Mouse (Mus musculus) lung, adult 18-20 months (tissue): Measurements from ENCODE around the gene Sox13.

ENCODE experiments used
- DNase-seq, 2 experiments: peaks; one replicate each; pipeline ENCODE4 v3.0.0; 2022; ENCODE audit warnings: mixed read lengths in 2 of 2

Gene Sox13

GRCm38 (mm10) chr1:133424547-133425140 lies 467 bp upstream of the Sox13 start:
- no peak for DNase-seq

GRCm38 (mm10) chr1:133423166-133423542 lies 1.0 kb downstream of the Sox13 start:
- peak in 1 of 2 experiments; percentile 26 for DNase-seq

GRCm38 (mm10) chr1:133422615-133423161 lies 1.5 kb downstream of the Sox13 start:
- DNase-seq: peak; percentile 73 to 79

- DNase-seq: peak in 1 of 2 experiments; percentile 17
Observed at GRCm38 (mm10) chr1:133421975-133422570, 2.1 kb downstream of the Sox13 start.

- DNase-seq: no peak
Observed at GRCm38 (mm10) chr1:133421061-133421460, 3.1 kb downstream of the Sox13 start.

DNA sequence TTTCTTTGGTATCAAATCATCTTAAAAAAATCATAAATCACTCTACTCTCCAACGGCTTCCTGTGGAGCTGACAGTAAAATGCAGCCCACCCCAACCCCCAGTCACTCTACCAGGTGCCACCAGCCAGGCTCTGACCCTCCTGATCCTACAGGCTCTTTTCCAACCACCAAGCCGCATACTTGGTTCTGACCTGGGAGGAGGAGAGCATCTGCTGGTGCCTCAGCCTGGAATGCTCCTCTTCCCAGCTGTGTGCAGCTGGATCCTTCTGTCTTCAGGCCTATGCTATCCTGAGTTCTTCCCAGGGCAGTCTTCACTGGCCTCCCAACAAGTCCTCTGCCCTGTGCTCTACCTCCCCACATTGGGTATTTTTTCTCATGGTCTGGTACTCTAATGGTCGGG lies 3.7 kb downstream of the Sox13 start:
- peak in 1 of 2 experiments; percentile 26 for DNase-seq

- no peak for DNase-seq
Observed at GRCm38 (mm10) chr1:133419178-133419834, 4.9 kb downstream of the Sox13 start.

- peak; percentile 91 to 95 for DNase-seq
Observed at GRCm38 (mm10) chr1:133418164-133418800, 5.9 kb downstream of the Sox13 start.

GRCm38 (mm10) chr1:133417539-133417938 lies 6.6 kb downstream of the Sox13 start:
- no peak for DNase-seq

GRCm38 (mm10) chr1:133417113-133417512 lies 7.1 kb downstream of the Sox13 start:
- DNase-seq: no peak

DNA sequence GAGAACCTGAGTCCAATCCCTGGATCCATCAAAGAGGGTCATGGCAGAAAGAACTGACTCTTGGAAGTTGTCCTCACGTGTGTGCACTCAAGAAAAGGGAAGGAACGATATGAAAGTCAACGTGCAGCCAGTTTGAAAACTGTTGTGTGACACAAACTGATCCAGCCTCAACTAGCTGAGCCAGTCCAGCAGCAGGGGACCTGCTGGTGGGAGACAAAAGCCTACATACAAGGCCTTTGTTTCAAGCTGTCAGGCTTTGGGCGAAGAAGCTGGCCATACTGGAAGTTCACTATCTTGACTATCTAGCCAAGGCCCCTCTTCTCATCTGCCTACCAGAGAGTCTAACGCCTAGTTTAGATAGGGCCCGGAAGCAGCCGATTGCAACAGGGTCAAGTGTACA lies 7.7 kb downstream of the Sox13 start:
- DNase-seq: no peak

DNA sequence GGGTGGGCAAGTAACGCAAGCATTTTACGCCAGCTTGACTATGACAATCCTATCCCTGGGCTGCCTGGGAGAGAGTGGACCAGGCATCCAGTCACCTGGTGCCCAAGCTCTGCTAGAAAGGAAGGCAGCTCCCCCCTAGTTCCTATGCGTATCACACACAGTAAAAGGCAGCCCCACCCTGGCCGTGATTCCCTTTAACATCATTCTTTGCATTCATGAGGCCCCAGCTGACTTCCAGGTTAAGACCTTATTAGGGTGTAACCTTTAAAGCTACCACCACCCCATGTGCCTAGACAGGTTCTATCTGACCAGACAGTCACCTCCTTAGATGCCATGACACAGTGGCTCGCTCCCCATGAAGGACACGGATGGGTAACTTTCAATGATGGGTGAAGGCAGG lies 8.7 kb downstream of the Sox13 start:
- no peak for DNase-seq

GRCm38 (mm10) chr1:133415086-133415485 lies 9.1 kb downstream of the Sox13 start:
- no peak for DNase-seq

DNA sequence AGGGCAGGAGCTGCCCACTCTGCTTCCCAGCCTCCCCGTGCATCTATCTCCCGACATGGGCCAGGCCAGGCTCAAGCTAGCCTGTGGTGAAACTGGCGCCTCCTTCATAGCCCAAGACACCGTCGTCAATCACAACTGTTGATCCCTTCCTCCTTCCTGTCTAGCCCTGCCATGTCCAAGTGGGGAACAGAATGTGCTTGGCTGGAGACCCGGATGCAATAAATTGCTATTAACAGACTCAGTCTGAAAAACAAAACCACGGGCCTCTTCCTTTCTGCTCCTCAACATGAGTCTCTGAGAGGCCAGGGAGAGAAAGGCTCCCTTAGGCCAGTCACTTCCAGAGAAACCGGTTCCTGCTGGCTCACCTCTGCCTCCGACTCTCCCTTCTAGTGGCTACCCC lies 11.2 kb downstream of the Sox13 start:
- peak; percentile 67 to 81 for DNase-seq

DNA sequence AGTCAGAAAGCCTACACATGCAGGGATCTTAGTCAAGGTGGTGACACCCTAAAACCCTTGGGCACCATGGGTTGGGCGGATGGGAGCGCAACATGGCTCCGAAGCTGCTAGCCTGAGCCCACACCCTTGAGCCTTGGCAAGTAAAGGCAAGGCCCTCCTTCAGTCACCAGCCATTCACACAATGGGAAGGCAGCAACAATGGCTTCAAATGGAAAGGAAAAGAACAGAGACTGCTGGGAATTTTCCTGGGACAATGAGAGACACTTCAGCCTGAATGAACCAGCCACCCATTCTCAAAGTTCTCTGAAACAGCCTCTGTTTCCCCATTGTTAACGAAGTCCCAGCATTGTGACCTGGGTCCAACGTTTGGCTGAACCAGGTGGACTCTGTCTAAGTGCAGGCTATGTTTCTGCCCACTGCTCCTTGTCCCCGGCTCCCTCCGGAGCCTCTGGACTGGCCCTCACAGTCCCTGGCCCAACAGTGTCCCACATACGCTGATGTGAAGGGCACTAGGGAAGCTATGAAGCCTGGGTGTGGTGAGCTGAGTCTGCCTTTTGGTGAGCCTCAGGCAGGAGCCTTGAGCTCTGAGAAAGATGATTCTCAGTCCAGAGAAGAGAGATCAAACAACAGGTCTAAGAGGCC lies 12.6 kb downstream of the Sox13 start:
- DNase-seq: peak in 1 of 2 experiments; percentile 3

GRCm38 (mm10) chr1:133409786-133410185 lies 14.4 kb downstream of the Sox13 start:
- peak in 1 of 2 experiments; percentile 2 for DNase-seq

DNA sequence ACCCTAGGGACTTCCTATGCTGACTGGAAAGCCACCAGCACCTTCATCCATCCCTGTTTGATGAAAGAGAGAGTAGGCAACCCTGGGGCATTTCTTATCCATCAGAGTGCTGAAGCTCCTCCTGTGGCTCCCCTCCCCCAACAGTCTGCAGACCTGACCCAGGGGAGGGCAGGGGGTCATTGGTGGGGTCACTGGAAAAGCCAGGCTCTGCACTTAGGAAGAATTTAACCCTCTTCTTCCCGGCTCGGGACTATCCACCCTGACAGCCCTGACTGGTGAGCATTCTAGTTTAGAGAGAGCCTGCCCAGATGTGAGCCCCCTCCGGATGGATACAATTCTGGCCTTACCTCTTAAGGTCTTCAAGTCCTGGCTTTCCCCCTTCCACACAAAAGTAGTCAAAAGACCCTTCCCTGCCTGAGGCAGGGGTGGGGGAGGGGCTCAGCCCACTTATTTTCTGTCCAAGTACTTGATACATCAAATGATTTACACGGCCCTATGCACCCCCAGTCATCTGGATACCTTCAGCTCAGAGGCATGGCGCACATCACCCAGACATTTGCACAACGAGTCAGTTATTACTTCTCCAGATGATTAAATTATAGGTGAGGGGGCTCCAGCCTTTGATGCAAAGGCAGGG lies 15.2 kb downstream of the Sox13 start:
- peak in 1 of 2 experiments; percentile 3 for DNase-seq

GRCm38 (mm10) chr1:133408321-133408720 lies 15.9 kb downstream of the Sox13 start:
- no peak for DNase-seq

DNA sequence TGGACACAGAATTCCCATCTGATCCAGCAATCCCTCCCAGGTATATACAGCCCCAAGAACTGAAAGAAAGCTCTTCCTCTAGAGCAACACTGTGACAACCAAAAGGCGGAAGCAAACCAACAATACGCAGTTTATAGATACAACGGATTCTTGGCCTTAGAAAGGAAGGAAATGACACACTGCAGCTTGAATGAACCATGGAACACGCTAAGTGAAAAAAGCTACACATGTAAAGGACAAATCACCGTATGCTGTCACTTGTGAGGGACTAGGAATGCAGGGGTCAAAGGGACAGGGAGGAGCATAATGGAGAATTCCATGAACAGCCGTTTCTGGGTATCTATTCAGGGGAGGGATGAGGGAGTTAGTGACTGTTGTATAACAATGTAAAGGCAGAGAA lies 16.7 kb downstream of the Sox13 start:
- no peak for DNase-seq

DNA sequence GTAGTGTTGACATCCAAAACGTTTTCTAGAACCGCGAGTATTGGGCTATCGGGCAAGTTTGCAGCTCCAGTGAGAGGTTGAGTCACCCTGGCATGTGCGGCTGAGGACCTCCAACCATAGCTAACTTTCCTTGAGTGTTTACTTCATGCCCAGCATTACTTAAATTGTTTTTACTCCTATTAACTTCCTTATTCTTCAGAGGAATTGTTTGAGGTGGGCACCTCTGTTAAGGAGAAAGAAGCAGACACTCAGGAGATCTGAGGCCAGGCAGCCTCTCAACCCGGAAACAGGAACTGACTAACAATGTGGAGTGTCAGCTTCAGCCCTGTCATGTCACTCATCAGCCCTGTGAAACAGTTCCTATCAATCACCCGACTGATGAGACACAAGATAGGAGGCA lies 17.6 kb downstream of the Sox13 start:
- DNase-seq: no peak

GRCm38 (mm10) chr1:133404005-133404404 lies 20.2 kb downstream of the Sox13 start:
- no peak for DNase-seq

DNA sequence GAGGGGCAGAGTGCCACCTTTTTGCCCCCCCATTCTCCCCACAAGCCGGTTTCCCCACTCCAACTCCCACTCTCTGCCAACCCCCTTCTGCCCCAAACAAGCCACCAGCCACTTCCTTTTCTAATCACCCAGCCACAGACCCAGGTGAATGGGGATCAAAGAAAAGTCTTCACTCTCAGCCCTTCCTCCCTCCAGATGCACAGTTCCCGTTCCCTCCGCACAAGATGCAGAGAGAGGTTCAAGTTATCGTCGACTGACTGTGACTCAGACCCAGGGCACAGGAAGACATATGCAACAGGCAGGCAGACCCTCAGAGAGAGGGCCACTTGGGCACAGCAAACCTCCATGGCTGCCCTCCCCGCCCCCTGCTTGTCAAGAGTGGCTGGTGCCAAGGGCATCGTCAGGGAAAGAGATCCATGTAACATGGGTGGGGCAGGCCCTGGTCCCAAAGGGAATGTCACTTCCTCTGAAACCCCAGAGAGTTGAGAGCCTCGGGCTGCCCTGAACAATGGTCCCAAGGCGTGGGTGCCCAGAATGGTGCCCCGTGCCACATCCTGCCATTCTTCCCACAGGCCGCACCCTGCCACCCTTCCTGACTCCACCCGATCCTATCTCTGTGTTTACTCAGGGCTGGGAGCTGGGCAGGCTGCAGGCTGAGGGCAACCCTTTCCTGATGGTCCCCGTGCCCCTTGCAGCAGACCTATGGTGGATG lies 24.0 kb downstream of the Sox13 start:
- DNase-seq: peak; percentile 84 to 89
